Mouse (Mus musculus): ENCODE results near the gene Rasgef1b.

Rasgef1b gene

DNA sequence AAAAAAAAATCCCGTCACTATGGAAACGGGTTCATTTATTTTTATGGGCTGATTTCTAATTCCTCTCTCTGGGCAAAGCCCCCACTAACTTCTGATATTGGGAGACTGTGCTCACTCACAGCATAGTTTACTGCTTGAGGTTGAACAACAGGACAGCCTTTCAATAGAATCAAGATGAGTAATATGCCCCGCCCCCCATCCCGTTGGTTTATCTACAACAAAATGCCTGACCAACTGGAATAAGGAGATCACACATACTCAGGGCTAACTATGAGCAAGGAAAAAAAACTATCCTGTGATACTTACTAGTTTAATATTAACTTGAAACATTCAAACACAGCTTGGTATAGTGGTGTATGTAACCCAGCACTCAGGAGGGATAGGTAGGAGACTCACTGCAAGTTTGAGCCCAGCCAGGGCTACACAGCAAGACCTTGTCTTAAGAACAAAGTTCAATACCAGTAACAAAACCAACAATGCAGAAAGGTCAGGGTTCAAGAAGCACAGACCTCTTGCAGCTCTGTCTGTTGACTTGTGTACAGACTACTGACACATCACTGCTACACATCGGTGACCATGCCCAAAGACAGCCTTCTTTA lies 330.3 kb downstream of the Rasgef1b start:
- DNase-seq (ENCODE audit: low read depth), result no peak

DNA sequence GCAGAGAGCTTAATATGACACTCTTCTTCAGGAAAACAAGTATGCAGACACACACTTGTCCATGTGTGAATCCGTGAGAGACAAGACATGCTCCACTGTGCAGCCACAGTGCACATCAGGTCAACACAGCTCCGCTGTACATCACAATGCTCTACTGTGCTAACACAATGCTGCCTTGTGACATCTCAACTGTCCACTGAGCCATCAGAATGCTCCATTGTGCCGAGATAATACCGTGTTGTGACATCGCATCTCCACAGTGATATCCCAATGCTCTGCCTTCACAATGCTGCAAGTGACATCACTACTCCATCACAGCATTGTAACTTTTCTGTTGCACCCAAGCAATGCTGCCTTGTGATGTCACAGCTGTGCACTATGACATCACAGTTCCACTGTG lies 334.3 kb downstream of the Rasgef1b start:
- DNase-seq (ENCODE audit: low read depth), result no peak

DNA sequence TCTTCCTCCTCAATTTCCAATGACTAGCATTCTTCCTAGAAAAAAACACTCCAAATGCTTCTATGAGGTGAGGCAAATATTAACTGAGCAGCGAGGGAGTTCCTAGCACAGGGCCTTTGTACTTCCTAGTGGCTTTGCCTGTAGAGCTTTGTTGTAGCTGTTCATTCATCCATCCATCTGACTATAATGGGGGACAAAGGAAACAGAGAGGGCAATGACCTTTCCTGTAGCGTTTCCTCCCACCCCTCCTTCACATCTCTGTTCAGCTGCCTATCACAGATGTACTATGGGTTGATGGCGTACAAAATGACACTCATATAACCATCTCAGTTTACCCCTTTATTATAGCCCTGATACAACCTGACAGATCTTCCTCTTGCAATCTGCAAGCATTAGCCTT lies 337.3 kb downstream of the Rasgef1b start:
- no peak for DNase-seq (ENCODE audit: low read depth)

DNA sequence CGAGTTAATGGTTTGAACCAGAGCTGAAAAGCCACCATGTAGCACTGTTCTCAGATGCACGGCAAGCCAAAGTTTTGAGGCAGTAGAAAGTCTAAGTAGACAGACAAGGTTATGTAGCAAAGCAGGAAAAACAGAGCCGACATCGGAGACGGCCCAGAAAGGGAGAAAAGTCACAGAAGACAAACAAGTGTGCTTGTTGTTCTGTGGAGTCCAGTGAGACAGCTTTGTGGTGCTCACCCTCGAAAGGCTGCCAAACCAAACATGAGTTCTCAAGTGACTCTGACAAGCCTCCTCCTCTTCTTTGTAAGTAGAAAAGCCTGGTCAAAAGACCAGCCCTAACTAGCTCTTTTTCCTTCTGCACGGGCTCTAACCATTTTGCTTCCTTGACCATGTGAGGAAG lies 338.1 kb downstream of the Rasgef1b start:
- no peak for DNase-seq (ENCODE audit: low read depth)

DNA sequence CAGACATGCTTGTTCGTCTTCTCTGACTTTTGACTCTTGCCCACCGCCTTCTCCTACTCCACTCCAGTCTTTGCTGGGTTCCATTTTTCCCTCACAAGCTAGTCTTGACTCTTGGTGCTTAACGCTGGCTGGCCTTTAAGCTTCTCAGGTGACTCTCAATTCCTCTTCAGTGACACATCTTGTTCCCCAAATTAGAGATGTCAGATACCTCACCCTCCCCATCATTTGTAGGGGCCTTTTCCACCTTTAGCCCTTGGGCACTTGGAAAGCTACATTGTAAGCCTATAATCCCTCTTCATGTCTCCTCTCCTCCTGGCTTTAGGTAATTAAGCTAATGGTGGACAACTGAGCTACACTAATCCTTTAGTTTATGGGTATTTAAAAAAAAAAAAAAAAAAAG lies 338.6 kb downstream of the Rasgef1b start:
- DNase-seq (ENCODE audit: low read depth), result no peak

DNA sequence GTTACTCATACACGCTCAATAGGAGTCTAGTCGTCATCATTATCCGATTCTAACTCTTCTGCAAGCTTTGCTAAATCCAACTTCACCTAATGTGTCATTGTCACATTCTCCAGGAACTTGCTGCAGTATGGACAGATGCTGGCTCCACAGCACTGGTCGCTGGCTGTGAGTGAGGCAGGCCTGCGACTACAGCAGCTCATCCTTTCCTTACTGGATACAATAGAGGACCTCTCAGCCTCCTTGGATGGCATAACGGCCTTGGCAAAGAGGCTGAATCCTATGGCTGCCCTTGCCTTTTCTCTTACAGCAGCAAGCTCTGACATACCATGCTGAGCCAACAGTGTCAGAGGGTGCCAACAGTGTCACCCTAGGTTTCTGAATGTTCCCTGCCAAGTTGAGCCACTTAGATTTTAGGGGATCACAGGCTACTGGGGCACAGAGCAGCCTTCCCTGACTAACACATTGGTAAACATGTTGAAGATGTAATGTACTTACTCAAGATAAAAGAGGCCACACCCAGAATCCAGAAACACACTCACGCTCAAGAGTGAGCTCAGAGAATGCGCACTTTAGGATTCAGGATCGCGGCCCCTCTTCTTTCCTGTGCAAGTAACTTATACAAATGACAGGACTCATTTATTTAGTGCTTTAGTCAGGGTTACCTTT lies 340.1 kb downstream of the Rasgef1b start:
- no peak for DNase-seq (ENCODE audit: low read depth)

DNA sequence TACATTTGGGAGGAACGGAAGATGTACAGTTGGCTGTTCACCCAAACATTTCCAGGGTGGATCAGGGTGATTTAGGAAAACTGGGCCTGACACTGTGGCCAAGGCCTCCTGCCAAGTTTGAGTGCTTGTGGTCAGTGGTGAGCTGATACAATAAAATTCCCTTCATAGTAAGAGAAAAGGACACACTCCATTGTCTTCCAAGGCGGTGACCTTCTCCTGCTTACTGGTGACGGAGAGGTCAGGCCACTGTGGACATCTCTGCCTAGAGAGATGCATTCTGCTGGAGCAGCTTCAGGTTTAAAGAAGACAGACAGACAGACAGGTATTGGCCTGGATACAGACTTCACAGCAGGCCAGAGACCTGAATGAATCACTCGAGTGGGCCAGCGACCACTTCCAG lies 340.7 kb downstream of the Rasgef1b start:
- no peak for DNase-seq (ENCODE audit: low read depth)

DNA sequence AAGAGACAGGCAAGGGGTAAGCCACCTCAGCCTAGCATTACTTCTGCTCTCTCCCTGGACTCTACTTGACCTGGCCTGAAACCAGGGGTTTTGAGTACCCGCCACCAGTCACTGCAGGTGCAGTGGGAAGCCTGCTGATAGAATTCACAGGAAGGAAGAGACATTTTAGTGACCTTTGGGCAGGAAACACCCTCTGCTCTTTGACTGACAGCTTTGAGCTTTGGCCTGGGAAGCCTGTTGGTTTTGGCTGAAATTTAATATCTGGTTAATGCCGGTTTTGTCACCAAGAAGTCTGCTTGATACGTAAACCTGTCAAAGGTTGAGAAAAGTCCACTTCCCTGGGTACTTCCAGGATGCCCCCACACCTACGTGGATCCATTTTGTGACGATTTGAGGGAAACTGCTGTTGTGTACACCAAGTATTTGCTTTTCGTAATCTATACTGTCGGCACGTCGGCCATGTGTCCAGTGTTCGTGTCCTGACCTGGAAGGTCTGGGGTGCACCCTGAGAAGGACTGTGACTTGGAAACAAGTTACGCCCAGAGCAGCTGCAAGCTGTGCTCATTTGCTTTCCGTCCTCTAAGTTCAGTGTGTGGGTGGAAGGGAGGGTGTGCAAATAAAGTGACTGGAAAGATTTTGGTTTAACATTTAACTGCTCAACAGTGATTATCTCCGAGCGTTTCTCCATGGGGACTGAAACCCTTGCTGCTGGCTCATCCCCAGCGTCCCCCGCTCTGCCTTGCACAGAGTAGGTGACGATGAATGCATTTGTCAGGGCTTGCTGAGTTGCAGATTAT lies 341.5 kb downstream of the Rasgef1b start:
- no peak for DNase-seq (ENCODE audit: low read depth)

DNA sequence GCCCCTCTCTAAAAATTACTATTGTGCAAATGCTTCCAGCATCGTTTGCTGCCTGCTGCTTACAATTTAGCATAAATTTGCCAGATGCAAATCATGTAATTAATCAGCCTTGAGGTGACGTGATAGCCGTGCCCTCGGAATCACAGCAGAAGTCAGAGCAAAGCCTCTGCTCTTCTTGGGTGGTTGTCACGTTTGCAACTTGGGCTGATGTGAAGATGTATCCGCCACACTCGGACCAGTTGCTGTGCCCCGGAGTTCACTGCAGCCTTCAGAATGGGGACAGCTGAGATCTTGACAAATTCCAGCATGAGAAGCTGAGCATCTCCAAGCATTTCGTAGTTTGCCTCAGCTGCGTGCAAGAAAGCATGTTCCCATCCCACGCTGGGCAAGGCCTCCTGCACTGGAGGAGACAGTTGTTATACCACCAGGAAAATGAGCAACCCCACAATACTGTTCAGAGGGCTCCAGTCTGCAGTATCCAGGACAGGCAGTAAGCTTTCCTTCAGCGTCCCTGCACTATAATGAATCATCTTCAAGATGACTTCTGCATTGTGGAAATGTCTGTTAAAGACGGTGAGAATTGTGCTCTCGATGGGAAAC lies 342.5 kb downstream of the Rasgef1b start:
- no peak for DNase-seq (ENCODE audit: low read depth)

DNA sequence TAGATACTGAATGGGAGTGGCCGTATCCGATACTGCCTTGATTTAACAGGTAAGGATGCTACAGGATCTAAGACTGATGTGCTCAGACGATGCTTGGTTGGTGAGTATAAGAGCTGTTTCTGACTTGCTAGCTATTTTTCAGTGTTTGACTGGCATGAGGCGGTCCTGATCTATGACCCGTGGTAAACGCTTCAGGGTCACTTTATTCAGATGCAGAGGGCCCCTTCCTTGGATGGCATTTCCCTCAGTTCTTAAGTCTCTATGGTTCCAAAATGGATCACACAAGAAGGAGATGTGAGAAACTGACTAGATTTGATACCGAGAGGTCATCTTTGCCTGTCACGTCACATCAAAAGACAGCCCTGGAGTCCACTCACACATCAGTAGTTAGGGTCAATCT lies 343.1 kb downstream of the Rasgef1b start:
- no peak for DNase-seq (ENCODE audit: low read depth)

DNA sequence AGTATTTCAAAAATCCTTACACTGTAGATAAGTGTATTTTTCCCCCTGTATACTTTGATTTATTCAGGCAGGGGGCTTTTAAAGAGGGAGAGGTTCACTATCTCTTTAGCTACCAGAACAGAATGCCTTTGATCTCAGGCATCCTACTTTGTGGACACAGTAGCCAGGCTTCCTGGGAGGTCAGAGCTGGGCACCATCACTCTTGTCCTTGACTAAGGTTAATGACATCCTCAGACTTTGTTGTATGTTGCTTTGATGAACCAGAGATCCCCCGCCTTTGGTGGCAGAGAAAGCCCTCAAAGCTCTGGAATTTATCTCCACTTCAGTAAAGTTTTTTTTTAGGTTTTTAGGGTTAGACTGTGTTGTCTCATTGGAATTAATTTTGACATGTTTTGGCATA lies 343.8 kb downstream of the Rasgef1b start:
- DNase-seq (ENCODE audit: low read depth), result no peak

DNA sequence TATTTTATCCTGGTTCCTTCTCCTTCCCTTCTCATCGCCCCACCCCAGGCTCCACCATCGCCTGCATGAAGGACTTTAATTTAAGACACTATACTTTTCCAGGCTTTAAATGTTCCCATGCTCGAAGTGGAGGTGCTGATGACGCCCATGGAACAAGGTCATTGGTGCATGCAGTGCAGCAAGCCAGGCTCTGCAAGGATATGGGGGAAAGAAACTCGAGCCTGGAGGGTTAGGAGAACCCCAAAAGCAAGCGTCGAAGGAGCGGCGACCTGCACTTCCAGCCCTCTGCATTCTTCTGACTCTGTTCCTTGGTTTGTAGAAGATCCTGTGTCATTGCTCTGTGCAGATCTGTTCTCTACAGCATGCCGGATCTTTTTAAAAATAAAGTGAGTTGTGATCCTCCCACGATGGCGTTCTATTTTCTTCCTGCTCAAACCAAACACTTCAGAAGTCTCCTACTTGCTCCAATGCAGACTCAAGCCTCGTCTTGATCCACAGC lies 345.0 kb downstream of the Rasgef1b start:
- DNase-seq (ENCODE audit: low read depth), result no peak

DNA sequence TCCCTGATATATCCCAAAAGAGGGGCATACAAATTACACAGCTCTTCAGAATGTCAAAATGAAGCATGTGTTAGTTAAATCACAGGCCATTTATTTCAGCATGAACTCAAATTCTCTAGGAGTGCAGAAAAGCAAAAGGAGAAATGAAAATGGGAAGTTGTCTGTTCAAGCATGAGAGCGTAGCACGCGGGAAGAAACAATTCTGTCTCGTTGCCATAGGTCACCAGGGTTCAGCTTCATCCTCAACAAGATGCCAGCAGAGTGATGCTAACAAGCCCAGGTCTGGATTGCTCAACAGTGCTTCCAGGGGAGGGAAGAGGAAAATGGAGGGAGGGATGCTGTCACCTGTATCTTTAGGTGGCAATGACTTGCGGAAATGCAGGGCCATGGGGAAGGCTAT lies 346.1 kb downstream of the Rasgef1b start:
- DNase-seq (ENCODE audit: low read depth), result no peak

DNA sequence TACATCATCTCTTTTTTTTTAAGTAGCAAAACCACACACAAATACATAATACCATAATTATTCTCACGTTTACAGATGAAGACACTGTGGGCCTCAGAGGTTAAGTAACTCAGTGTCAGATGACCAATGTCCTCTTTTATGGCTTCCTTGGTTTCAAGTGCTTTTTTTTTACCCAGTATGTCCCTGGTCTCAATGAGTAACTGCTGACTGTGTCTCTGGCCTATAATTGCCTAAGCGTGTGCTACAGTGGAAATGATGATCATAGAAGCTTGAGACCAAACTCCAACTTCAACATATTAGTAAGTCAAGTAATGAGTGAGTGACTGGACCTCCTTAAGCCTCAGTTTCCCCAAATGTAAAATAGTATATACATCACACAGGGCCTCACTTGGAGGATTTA lies 347.2 kb downstream of the Rasgef1b start:
- DNase-seq (ENCODE audit: low read depth), result no peak

DNA sequence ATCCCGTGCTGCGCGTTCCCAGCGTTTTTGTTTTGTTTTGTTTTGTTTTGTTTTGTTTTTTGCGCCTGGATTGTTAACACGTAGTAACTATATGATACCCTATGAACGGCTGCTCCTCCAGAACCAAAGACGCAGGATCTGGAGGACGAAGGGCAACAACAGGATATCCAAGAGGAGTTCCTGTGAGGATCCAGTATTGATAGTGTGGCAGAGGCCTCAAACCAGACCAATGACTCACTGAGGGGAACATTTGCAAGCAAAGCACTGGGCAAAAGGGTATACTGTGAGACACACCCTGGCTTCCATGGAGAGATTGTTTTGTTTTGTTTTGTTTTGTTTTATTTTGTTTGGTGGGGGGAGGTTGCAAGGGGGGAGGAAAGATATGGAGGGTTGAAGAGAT lies 348.0 kb downstream of the Rasgef1b start:
- DNase-seq (ENCODE audit: low read depth), result no peak

DNA sequence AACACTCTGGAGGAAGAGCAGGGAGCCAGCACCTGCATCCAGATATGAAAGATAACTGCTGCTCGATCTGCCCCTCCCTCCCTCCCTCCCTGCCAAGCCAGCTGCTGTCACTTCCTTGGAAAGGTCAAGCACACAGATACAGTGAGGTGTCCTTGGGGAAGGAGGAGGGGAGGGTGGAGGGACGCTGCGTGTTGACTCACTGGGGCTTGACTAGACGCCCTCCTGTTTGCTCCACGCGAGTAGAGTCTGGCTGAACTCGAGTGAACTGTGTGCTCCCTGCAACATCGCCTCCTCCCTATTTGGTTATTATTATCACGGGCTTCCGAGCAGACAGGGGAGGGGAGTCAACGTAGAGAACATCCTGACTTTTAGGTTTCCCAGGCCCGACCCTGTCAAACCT lies 348.7 kb downstream of the Rasgef1b start:
- no peak for DNase-seq (ENCODE audit: low read depth)

DNA sequence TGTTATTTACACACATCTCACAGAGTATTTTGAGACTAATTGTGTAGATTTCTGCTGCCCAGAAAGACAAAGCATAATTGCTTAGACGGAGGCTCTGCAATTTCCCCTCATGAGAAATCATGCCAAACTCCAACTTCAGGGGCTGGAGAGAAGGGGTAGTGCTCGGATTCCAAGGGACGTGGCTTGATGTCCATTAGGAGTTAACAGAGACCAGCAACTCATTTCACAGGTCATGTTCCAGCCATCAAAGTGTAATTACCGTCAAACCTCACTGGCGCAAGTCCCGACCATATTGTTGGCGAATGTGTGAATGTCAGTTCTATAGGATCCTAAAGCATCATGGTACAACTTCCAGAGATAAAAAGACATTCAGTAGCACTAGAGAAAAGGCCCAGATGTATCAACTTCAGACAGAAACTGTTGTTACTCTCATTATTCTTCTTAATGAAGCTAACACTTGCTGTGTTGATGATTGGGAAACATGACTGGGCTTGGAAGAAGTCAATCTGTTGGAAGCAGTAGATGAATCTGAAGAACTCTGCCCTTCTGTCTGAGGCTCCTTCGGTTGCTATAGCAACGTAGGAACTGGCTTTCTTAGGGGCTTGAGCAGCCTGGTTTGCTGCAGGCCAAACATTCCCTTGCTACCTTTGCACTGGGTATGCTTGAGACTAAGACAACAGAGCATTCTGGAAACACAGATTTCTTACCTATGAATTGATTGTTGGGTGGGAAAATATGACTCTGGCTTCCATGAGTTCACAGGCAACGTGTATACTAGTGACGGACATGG lies 350.2 kb downstream of the Rasgef1b start:
- DNase-seq (ENCODE audit: low read depth), result no peak

DNA sequence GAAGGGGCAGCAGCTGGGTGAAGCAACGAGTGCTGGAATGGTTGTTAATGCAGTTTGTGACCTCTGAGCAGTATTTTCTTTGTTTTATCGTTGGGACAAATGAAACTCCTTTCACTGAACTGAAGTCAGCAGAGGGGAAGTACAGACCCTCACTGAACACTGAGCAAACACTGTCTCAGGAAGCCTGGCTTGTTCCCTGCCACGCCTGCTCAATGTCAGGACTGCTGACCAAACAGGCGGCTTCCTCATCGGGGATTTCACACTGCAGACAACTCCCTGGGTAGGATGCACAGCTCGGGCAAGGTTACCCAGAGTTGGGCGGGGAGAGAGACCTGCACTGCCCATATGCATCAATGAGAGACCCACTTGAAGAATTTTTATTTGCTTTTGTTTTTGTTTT lies 353.1 kb downstream of the Rasgef1b start:
- DNase-seq (ENCODE audit: low read depth), result no peak

DNA sequence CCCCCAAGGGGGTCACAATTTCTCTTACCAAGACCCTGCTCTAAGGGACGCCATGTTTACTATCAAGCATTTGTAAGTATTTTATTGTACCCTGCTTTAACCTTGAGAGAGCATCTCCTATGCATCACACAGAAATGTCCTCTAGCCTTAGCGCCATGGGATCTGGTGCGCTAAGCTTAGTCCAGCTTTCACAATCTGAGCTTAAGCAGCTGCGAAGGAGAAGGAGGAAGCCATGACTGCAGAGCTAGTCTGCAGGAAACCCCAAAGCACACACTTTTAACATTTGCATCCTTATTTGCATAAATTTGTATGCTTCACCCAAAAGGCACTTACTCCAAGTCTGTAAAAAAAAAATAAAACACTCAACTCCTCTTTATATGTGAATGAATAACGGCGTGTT lies 354.4 kb downstream of the Rasgef1b start:
- DNase-seq (ENCODE audit: low read depth), result no peak

DNA sequence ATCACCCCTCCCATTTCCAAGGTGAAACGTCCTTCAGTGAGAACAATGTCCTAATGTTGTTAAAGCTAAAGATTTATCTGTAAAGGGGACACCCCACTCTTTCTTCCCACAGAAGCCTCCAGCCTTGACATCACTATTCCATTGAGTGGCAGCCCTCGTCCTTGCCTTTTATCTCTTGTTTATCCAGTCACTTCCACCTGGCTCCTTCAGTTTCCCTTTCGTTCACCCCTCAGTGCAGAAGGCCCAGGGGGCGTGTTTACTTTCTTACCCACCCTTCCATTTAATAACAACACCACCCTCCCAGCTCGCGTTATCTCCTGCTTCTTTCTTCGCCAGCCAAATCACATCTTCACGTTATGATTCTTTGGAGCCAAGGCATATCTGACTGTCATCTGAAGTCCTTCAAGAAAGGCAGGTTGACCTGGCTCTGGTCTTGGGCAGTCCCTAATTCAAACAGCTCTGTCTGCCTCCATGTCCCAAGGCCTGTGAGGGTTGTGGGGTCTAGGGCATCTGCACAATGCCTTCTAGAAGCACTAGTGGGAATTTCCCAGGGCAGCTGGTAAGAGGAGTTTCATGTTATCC lies 355.2 kb downstream of the Rasgef1b start:
- DNase-seq (ENCODE audit: low read depth), result no peak

DNA sequence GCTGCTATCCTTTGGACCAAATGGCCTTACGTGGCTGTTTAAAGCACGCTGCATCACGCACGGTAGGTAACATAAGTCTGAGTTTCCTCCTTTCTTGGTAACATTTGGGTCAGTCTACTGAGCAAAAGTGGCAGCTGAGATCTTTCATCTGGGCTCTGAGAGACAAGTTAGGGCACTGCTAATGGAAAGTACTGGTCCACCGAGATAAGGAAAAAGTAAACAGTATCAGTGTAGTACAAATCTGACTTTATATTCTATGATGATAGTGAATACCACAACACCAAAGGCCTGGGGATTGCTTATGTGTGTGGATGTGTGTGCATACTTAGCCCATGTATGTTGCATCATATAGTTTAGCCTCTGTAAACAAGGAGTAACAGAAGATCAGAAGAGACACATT lies 358.2 kb downstream of the Rasgef1b start:
- DNase-seq (ENCODE audit: low read depth), result no peak

DNA sequence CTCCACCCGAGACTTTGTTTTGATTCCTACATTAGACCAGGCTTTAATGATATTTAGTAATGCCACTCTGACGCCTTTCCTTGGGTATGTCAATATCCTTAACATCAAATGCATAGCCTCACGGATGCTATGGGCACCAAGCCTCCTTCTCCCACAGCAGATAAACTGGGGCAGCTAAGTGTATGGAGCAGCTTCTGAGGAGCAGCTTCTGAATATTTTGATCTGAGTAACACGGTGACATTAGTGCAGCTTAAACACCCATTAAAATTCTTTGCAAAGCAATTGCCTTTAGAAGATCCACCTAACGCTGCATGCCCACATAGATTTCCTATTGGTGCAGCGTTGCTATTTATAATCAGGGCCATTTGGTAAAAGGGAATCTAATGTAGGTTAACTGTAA lies 359.6 kb downstream of the Rasgef1b start:
- no peak for DNase-seq (ENCODE audit: low read depth)

All from 416B (cell line).